Mouse (Mus musculus) yolk sac, embryonic 10.5 days (tissue): ENCODE results near the gene Ubl5.
"Not testable (repeated sequence)": the region's sequence is repeated elsewhere in the genome, so short reads cannot be mapped to it uniquely, and the experiment has no call there.

Source experiments
- DNase-seq: peaks from one replicate; pipeline ENCODE4 v3.0.0-alpha.2; 2017; ENCODE audit warnings: low spot score

Gene Ubl5

DNA sequence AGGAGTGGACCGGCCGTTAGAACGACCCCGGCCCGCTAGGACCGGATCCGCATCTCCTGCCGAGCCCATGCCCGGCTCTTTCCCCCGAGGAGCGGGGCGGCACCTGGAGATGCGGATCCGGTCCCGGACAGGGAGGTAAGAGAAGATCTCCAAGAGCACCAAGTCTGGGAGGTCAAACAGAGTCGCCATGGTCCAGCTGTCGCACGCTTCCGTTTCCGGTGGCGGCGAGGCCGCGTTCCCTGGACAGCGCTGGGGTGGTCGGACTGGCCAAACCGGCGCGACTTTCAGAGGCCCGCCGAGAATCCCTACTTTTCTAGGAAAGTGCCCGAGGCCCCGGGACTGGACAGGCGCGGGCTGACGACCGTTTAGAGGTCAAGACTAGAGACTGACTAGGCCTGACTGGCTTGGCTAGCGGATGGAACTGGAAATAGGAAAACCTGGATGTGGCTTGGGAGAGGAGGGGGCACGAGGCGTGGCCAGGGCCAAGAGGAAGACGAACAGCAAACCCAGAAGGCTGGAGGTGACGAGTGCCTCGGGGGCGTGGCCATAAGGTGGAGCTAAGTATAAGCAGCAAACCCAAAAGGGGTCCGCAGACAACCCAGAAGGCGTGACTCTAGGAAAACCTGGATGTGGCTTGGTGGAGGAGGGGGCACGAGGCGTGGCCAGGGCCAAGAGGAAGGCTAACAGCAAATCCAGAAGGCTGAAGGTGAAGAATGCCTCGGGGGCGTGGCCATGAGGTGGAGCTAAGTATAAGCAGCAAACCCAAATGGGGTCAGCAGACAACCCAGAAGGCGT lies at the start of gene Ubl5:
TSS of gene Ubl5 (plus strand) at position 778 of the 795 bp plus-strand sequence.
- DNase-seq, result peak; percentile 99

DNA sequence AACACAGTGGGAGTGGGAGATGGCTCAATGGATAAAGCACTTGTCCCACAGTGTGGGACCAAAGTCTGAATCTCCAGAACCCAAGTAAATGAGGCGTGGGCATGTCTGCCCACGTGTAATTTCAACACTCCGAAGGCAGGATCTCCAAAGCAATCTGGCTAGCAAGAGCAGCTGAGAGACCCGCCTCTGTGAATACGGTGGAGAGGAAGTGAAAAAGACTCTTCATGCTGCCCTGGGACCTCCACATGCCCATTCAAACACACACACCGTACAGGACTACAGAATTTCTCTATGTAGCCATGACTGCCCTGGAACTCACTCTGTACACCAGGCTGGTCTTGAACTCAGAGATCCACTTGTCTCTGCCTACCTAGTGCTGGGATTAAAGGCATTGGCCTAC lies 41.4 kb upstream of the Ubl5 start:
- DNase-seq, result no peak

DNA sequence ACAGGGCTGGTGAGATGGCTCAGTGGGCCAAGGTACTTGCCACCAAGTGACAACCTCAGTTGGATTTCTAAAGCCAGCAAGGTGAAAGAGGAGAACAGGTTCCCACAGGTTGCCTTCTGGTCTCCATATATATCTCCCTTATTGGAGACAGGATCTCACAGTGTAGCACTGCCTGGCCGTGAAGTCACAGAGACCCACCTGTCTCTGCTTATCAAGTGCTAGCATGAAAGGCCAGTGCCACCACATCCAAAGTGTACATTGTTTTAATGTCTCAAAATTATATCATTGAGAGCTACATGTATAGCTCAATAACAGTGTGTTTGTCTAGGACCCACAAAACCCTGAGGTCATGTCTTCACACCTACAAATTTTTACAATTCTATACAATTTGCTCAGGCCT lies 36.4 kb upstream of the Ubl5 start:
- DNase-seq, result no peak

DNA sequence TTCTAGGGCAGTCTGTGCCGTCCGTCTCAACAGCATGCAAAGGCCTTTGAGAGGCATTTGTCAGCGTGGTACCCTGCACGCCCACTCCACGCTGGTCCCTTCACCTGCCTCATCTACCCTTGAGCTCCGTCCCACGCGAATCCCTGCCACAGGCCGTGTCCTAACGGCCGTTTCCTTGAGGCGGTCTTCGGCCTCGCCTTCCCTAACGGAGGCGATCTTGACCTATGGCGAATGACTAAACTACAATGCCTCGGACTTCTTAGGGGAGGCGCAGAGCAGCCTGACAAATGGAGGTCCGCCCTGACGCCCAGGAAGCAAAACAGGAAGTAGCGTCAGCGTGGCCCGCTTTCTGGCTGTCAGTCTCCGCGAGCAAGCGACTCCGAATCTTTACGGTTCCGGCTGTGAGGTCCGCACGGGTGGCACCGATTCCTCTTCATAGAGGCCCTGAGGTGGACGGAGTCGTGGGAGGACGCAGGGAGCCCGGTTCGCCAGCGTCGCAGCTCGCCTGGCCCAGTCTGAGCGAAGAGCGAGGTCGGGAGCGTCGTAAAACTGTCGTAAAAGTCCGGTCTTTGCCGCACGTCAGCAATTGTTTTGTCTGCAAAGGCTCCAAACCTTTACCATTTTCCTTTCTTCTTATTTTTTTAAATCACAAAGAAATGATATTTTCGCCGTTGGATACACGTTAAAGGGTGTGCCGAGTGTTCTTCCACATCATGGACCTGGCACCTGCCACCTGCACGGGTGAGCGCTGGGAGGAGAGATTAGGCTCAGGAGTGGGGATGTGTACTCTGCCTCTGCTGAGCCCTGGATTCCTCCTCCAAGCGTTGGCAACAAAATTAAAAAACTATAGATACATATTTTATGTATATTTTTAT lies 35.3 kb upstream of the Ubl5 start:
- DNase-seq, result peak; percentile 94

DNA sequence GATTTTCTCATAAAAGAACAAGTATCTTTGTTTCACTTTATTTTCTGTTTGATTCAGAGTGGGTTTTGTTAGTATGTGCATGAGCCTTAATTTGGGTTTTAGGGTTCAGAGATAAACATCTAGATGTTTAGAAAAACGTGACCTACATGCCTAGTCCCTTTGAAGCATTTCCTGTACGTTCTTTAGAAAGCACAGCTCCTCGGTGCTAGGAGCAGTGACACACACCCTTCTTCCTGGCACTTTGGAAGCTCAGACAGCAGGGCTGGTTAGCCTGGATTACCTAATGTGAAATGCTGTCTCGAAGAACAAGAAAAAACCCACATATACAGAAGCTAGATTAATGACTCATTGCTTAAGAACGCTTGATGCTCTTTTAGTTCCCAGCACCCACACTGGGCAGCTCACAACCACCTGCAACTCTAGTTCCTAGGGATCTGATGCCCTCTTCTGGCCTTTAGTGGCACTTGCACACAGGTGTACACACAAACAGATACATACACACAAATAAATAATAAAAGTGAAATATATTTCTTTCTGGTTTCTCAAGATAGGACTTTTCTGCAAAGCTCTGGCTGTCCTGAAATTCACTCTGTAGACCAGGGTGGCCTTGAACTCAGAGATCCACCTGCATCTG lies 32.7 kb upstream of the Ubl5 start:
- no peak for DNase-seq

DNA sequence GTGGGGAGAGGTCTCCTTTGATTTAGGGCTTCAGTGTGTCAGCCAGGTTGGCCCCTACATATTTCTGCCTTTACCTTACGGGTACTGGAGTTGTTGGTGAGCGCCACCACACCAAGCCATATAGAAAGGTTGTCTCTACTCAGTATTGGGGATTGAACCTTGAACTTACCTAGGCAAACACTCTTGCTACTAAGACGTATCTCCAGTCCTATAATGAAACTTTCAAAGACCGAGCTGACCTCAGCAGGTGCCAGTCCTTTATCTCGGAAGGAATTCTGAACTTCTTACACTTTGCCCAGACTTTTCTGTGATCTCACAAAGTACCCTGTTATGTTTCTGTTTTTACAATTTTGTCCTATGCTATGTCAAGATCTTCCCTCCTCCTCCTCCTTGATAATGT lies 30.7 kb upstream of the Ubl5 start:
- DNase-seq, result peak; percentile 25

DNA sequence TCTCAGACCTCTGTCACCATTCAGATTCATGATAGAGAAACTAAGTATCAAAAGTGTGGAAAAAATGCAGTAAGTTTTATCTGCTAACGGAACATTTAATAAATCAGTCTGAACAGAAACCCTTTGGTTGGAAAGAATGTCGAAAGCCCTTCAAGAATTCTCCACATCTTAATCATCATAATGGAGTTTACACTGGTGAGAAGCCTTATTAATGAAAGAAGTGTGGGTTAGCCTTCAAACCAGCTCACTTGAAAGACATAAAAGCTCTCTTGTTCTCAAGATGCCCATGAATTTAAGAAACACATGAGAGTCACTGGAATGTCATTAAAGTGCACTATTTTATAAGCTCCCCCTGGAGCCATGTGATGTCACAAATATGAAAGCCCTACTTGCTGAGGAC lies 26.0 kb upstream of the Ubl5 start:
- no peak for DNase-seq

DNA sequence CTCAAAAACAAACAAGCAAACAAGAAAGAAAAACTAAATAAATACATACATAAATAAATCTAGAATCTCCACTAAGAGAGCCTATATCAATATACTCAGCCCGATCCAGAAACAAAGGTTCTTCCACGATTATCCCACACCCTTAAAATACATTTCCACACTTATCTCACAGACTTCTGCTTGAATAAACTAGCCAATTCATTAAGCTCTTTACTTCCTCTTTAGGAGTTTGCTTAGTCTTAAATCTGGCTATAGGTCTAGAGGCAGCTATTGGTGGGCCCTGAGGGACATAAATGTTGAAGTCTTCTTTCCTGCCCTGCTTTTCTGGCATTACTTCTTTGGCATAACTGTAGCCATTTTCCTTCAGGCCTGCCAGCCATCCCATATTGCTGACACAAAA lies 11.3 kb upstream of the Ubl5 start:
- DNase-seq, result no peak

DNA sequence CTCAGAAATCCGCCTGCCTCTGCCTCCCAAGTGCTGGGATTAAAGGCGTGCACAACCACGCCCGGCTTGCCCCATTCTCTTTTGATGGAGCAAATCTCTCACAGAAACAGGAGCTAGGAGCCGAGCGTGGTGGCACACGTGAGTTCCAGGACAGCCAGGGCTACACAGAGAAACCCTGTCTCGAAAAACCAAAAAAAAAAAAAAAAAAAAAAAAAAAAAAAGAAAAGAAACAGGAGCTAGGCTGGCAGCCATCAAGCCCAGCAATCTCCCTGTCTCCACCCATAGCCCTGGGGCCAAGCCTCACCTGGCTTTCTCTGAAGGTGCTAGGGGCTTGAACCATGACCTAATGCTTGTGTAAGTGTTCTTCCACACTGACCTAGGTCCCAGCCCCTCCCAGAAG lies 7.0 kb upstream of the Ubl5 start:
- not testable (repeated sequence) for DNase-seq

DNA sequence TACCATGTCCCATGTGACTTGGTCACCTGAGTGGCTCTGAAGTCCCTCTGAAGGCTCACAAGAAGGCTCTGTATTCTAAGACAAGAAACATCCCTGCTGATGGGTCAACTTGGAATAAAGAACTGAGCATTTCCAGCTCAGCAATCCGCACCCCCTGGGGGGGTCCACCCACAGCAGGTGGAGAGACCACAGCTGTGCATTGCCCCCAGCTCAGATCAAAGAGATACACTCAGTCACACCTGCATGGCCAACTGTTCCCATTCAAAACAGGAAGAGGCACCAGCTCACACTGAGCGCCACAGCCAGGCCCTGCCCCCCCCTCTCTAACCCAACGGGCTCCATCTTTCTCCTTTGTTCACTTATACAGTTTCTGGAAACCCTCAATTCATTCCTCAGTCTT lies 6.4 kb upstream of the Ubl5 start:
- DNase-seq, result no peak

DNA sequence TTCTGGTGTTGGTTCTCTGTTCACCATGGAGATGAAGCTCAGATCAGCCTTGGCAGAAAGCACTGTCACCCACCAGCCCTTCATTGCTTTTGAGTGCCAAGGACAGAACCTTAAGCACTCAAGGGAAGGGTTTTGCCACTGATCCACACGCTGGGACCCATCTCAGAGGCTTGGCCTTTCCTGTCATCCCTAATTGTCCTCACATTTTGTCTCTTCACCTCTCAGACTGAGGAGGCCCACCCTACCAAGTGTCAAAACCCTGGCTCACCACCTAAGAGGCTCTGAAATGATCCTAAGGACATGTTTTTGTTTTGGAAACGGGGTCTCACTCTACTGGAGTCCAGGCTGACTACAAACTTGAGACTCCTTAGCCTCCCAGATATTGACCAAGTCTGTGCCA lies 5.9 kb upstream of the Ubl5 start:
- DNase-seq, result no peak

DNA sequence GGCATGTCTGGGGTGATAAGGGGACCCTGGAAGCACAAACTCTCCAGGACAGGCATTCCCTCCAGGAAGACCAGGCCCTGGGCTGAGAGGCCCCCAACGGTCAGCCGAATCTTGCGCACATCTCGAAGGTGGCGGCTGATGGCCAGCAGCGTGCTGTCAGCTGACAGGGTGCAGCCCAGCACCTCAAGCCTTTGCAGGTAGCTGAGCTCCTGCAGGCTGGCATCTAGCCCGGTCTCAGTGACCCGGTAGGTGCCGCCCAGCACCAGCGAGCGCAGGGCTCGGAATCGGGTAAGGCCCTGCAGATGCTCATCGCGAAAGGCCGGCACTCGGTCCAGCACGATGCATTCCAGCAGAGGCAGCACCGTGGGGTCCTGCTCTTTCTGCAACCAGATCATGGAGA lies 4.1 kb upstream of the Ubl5 start:
- no peak for DNase-seq

DNA sequence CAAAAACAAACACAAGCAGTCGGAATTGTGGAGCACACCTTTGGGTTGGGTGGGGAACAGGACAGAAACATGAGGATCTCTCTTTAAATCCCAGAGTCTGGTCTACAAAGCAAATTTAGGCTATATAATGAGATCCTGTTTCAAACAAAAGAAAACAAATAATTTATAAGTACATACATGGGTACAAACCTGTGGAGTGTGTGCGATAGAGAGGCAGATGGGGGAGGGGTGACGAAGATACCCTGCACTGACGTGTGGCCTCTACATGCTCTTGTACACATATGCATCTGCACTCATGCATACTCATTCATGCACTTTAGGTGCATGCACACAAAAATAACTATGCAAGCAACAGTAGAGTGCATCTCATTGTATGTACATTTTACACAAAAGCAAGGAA lies 3.2 kb upstream of the Ubl5 start:
- DNase-seq, result no peak

DNA sequence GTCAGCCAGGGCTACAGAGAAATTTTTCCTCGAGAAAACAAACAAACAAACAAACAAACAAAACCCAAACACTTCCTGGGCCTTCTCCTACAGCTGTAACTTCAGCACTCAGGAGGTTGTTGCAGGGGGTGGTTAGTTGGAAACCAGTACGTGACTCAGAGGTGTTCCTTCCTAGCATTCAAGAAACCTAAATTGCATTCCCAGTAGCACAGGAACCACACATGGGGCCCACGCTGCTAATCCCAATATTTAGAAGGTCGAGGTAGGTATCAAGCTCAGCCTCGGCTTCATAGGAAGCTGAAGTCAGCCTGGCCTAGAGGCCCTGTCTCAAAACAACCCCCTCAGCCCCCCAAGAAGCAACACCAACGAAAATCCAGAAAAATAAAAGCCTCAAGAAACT lies 1.2 kb upstream of the Ubl5 start:
- DNase-seq, result no peak

DNA sequence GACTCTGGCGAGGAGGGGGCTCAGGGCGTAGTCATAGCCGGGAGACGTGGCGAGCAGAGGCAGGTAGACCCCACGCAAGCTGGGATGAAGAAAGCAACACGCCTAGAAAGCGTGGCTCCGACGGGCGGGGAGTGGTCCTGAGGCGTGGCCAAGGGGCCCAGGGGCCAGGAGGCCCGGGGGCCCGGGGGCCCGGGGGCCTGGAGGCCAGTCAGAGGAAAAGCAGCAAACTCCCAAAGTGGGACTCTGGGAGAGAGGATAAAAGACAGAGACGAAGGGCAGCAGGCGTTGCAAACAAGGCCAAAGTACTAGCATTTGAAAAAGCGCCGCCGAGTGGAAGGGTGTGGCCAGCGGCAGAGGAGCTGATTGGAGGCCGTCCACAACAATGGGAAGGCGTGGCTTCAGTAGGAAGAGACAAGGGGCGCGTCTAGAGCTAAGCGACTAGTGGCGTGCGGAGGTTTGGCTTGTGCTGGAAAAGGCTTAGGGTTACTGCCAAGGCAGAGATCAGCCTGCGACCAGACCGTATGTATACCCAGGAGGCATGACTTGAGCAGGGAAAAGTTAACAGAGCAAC lies 303 bp downstream of the Ubl5 start:
- DNase-seq, result peak; percentile 86

DNA sequence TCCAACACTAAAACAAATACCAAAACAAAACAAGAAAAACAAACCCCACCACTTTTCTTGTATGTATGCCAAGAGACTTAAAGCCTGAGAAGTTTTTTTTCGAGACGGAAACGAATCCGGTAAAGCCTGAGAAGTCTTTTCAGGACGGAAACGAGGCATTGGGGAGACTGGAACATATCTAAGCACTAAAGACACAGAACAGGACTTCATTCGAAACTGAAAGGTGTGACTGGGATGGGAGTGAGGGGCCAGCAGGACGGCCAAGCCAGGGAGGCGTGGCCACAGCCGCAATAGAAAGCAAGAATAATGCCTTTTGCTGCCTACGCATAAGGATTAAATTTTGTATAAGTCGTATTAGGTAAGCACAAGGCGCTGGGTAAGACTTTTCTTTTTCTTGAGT lies 1.1 kb downstream of the Ubl5 start:
- DNase-seq, result no peak

DNA sequence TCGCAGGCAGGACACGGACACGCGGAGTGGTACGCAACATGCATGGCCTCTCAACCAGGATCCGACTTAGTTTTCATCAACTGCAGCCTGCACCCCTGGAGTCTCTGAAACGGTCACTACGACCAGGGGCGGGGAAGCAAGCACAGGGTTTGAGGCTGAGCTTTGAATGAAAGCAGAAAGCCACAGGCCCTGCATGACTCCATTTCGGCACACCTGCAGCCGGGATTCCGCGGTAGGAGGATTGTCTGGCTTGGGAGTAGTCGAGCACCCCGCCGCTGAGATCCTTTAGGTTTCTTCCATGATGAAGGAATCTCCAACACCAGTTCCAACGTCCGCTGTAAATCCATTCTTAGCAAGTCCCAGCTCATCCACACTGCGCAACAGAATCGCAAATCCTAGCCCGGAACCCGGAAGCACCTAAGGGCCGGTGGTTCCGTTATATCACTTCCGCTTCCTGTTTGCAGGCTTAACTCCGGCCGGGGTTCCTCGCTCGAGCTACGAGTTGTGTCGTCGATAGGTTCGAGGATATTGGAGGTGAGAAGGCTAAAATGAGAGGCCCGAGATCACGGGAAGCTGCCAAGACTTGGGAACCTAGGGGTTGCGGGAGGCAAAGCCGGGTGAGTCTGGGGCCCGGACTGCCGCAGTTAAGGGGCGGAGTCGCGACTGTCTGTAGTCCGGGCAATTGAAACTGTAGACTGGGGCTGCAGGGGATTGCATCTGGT lies 1.8 kb downstream of the Ubl5 start, which contains the start of gene Fbxl12:
TSS of gene Fbxl12 (minus strand) at position 408 of the 722 bp plus-strand sequence.
- peak; percentile 81 for DNase-seq

DNA sequence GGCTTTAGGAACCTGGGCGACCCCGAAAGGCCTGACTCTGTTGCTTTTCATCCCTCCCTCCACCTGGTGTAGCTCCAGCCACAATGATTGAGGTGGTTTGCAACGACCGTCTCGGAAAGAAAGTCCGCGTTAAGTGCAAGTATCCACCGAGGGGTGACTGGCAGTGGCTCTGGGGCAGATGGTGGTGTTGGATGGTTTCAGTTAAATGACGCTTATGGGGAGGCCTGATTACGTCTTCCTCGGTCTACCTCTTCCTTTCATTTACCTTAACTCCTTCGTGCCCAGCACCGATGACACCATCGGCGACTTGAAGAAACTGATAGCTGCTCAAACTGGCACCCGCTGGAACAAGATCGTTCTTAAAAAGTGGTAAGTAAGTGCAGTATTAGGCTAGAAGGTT lies 2.4 kb downstream of the Ubl5 start:
- no peak for DNase-seq

DNA sequence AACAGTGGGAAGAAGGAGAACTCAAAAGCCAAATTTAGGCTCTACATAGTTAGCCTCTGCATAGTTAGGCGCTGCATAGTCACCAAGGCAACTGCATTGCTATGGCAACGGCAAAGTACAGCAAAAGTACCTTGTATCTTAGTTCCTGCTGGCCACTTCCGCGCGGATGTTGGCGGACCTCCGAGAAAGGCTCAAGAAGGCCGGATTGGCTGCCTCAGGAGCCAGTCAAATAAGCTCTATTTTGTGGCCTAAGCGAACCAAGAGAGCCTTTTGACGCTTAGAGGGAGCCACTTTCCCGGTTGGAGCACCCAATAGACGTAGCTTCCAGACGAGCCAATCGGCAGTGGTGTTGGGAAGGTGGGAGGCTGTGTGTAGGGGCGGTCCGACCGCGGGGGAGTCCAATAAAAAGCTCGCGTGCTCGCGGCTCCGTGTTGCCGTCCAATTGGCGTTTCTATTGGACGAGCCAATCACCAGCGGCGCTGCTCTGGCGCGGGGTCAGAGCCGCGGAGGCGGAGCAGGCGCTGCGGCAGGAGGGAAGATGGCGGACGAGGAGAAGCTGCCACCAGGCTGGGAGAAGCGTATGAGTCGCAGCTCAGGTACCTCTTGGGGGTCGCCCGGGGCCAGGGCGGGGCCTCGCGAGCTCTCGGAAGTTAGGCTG lies 9.1 kb downstream of the Ubl5 start, which contains the start of gene Pin1:
TSS of gene Pin1 (plus strand) at position 494 of the 658 bp plus-strand sequence.
- DNase-seq, result peak; percentile 99

DNA sequence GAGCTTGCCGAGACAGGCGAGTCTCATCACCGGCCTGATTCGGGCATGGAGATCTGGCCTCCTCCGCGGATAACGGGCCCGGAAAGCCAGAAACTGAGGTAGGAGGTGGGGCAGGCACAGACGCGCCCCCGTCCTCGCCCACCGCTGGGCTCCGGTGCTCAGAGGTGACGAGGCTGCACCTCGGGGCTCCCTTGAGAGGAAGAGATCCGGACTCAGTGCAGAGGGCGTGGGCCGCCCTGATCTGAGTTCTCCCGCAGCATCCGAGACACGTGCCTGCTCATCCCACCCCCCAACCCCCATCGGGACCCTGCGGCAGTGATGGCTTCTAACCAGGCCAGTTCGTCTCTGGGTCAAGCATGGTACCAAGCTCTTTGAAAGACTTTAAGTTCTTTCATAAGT lies 9.6 kb downstream of the Ubl5 start:
- DNase-seq, result no peak

DNA sequence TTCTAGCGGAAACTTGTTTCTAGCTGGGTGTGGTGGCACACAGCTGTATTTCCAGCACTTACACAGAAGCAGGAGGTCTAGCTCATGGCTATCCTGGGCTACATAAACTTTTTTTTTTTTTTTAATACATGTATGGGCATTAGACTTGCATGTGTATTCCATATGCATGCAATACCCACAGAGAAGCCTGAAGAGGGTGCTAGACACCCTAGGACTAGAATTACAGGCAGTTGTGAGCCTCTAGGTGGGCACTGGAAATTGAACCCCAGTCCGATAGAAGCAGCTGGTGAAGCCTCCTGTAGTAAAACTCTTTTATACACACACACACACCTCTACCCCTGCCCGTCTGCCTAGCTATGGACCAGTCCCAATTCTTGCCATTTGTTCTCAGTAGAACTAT lies 11.2 kb downstream of the Ubl5 start:
- DNase-seq, result no peak
